Mouse (Mus musculus): ENCODE data around the gene Cbarp.

DNA sequence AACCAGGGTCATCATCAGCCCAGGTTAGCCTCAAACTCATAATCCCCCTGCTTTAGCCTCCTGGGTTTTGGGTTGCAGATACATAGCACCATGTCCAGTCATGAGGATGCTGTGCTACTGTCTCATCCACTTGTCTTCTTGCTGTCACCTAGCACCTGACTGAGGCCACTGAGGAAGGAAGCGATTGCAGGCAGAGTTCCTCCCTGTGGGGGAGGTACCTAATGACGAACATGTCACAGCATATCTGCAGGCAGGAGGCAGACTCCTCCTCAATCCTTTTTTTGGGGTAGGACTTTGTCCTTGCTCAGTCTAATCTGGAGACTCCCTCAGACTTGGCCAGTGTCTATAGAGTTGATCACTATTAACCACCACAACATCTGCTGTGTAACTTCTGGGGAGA is 19.0 kb downstream of the Cbarp start:
- TF ChIP-seq POLR2A (IDR thresholded peaks at IDR 0.05; ENCODE audit: insufficient read depth, low read depth, low read length) (no peak), CTCF (IDR thresholded peaks at IDR 0.05) (no peak), EP300 (IDR thresholded peaks at IDR 0.05; ENCODE audit: insufficient read depth, low read depth, low read length) (no peak)

All from heart, adult 2 months (tissue).